Mouse (Mus musculus) kidney, adult 9 months (tissue): ENCODE measurements around the gene Prtg.

ENCODE experiments used
- DNase-seq: peaks from one replicate; pipeline ENCODE4 v3.0.0; 2022

Prtg gene

DNA sequence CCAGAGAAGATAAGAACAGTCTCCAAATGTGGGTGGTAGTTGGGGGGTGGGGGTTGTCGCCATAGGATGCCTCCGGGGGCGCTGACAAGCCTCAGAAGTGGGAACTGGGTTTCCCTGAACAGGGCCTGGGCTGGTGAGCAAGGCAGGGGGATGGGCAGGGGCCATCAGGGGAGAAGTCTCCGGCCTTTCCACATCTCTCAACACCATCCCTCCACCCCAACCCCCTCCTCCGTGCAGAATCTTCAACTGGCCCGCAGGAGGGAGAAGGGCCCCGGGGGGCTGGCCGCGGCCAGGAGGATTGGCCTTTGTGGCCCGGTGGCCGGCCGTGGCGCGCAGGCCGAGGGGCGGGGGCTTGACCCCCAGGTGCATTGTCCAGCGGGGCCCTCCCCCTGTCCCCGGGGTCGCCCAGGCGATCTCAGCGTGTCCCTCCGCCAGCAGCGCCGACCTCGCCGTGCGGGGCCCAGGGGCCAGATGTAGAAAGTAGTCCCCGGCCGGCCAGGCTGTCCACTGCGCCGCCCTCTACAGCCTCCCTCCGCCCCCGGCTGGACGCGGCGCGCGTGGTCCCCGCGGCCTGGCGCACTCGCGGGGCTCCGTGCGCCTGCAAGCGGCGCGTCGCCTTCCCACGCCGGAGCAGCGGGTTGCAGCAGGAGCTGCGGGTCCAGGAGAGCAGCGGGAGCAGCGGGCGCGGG is at the start of gene Prtg:
Gene Prtg, plus strand, starts transcription at position 144 of the 689 bp plus-strand sequence.
- no peak for DNase-seq

- no peak for DNase-seq
These were observed 49.5 kb upstream of the Prtg start for GRCm38 (mm10) chr9:72757143-72757542.

- no peak for DNase-seq
These were observed 48.0 kb upstream of the Prtg start for GRCm38 (mm10) chr9:72758705-72759131.

GRCm38 (mm10) chr9:72763050-72763718 is 43.5 kb upstream of the Prtg start:
- DNase-seq: no peak

GRCm38 (mm10) chr9:72766789-72767349 is 39.8 kb upstream of the Prtg start:
- peak; percentile 80 for DNase-seq

DNA sequence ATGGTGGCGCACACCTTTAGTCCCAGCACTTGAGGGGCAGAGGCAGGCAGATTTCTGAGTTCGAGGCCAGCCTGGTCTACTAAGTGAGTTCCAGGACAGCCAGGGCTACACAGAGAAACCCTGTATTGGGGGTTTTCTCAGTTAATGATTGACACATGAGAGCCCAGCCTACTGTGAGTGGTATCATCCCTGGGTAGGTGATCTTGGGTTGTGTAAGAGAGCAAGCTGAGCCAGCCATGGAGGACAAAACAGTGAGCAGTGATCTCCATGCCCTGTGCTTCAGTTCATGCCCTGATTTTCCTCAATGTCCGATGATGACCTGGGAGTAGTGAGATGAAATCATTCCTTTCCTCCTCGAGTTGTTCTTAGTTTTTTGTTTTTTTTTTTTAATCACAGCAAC is 31.7 kb upstream of the Prtg start:
- no peak for DNase-seq

DNA sequence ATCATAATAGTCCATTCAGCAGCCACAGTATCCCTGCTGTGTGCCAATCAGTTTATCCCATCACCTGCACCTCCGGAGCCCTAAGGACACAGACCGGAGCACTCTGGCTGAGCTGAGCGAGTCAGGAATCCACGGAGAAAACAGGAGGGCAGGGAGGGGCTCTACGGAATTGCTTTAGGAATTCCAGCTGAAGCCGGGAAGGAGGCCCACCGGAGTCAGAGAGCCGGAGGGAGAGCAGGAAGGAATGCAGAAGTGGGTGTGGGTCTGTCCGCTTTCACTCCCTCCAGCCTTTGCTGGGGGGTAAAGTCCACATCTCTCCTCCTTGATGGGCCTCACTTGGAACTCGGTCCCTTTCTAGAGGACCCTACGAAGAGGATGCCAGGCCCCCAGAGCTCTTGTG is 27.7 kb upstream of the Prtg start:
- DNase-seq: no peak

DNA sequence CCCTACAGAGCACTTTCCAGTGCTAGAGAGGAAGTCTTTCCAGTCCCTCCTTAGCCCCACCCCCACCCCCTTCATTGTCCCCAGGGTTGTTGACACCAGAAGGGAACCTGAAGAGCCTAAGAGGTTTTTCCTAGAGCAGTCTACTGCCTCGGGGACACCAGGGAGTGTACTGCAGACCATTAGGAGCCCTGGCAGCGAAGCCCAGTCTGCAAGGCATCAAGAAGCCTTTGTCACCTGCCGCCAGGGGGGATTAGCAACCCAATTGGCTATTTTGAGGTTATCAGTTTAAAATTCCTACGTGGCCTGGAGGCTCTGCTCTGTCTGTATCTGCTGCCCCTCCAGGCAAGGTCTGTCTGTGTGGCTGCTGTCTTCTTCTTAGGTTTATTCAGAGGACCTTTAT is 26.9 kb upstream of the Prtg start:
- DNase-seq: no peak

- DNase-seq: no peak
These were observed 26.0 kb upstream of the Prtg start for GRCm38 (mm10) chr9:72780694-72781093.

GRCm38 (mm10) chr9:72781466-72781865 is 25.2 kb upstream of the Prtg start:
- no peak for DNase-seq

GRCm38 (mm10) chr9:72782121-72782520 is 24.6 kb upstream of the Prtg start:
- no peak for DNase-seq

DNA sequence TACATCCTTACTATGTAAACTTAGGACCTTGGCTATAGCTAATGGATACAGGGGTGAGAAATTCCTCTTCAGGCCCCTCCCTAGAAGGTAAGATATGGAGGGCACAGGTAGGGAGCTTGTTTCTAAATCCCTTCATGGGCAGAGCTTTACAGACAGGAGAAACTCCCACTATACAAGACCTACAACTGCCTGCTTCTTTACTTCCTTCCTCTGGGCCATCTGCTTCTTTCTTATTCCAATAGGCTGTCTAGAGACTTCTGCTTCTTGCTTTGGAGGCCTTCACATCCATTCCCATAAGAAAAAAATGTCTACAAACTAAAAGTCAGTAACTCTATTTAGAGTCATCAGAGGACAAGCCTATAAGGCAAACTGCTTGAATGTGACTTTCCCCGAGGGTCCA is 18.9 kb upstream of the Prtg start:
- DNase-seq: no peak

GRCm38 (mm10) chr9:72790530-72791212 is 16.0 kb upstream of the Prtg start:
- no peak for DNase-seq

GRCm38 (mm10) chr9:72791213-72791582 is 15.5 kb upstream of the Prtg start:
- peak; percentile 22 for DNase-seq

DNA sequence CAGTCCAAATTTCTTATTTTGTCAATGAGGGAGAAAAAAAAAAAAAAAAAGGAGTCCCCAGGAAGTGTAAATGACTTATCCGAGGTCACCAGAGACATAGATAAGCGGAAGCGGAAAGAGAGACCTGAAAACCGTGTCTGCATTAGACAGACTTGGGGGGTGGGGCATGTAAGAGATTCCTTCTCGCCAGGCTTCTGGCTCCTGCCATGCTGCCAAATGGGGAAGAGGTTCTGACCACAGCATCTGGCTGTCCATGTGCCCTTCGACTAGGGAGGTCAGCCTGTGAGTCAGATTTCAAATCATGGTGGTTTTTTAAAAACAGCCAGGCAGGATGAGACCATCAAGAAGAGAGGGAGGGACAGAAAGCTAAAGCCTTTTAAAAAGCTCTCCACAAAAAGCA is 15.0 kb upstream of the Prtg start:
- DNase-seq: peak; percentile 26

DNA sequence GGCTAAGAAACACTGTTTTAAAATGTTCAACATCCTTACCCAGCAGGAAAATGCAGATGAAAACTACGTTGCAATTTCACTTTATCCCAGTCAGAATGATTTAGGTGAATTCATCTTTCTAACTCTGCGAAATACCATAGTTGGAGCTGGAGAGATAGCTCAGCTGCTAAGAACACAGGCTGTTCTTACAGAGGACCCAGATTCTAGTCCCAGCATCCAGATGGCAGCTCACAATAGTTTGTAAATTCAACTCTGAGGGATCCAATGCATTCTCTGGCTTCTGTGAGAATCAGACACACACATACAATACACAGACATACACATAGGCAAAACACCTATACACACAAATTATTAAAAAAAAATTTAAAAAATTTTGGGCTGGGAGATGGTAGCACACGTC is 11.4 kb upstream of the Prtg start:
- no peak for DNase-seq

DNA sequence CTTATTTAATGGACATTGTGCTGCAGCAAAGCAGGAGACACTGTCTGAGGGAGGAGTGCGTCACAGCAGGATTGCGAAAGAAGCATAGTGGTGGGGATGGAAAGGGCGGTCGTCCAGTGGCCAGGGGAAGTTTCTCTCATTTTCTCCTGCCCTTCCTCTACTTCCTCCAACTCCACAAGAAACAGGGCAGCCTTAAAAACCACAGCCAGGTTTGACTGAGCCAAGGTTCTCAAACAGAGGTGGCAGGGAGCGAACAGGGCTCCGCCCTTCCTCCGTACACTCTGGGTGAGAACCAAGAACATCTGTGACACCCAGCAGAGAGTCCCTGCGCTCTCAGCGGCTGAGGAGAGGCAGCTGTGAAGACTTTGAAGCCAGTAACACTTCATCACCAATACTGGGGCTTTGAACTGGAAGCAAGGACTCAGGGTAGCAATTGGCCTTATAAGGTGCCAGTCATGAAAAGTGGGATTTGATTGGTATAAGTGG is 9.5 kb upstream of the Prtg start:
- DNase-seq: no peak

DNA sequence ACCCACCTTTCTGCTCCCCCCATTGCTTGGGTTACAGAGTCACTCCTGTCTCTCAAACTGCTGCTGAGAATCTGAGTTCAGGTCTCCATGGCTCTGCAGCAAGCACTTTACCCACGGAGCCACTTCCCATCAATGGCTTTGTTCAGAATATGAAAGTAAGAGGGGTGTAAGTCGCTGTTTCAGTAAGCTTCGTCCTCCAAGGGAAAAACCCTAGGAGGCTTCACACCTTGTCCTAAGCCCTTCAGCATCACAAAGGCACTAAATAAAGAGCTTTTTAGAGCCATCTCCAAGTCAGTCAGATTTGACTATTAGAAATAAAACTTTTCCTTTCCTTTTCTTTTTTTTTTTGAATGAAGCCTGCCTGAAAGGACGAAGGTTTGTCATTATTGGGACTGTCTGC is 3.4 kb upstream of the Prtg start:
- DNase-seq: no peak

GRCm38 (mm10) chr9:72806146-72806545 is 528 bp upstream of the Prtg start:
- DNase-seq: no peak

- DNase-seq: no peak
These were observed 839 bp downstream of the Prtg start for GRCm38 (mm10) chr9:72807420-72808005.

DNA sequence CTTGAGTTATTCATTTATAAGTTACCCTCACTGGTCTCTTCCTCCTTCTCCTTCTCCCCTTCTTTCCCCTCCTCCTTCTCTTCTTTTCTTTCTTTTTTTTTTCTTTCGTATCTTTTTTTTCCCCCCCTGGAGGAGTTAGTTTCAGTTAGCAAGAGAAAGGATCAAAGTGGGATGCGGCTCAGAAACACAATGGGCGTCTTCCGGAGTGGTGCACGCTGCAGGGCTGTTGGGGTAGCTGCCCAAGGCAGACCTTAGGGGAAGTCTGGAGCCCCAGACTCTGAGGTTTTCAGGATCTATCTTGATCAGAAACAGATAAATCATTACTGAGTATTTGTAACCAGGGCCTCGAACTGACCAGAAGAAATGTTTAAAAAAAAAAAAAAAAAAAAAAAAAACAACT is 1.5 kb downstream of the Prtg start:
- no peak for DNase-seq

GRCm38 (mm10) chr9:72808586-72808985 is 1.9 kb downstream of the Prtg start:
- DNase-seq: no peak

GRCm38 (mm10) chr9:72809077-72809476 is 2.4 kb downstream of the Prtg start:
- no peak for DNase-seq
